Mouse (Mus musculus): ENCODE measurements around the gene Ttf1.

DNA sequence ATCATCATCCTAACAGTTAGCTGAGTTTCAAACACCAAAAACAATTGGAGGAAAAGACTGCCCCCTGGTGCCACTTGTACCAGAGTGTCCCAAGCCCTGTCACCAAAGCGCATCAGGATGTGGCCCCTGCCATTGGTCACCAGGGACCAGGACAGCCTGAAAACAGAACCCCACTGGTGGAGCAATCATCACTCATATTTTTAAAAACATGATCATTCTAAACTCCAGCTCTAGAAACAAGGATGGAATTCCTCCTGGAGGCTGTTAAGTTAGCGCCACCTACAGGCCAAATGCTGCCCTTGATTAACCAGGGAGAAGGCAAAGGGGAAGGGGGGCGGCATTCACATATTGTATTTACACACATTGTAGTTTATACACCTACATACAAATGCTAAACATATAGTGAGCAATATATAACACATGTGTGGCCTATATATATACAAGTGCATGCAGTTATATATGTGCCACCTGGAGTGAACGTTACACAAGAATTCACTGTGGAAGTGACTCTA, 7.1 kb upstream of the Ttf1 start:
- TF ChIP-seq POLR2A (IDR thresholded peaks at IDR 0.05; ENCODE audit: extremely low read depth, insufficient read depth, low read length) = no peak
- peak; percentile 74 for TF ChIP-seq CTCF (IDR thresholded peaks at IDR 0.05; ENCODE audit: low read depth, low read length)
